Mouse (Mus musculus): ENCODE data around the gene Hyal2. TPM values are rescaled to one million over a fixed set of nuclear protein-coding genes. Genes with fewer than 3 reads are reported as not detected.
A peak's percentile ranks its signal among the peaks of the same experiment; 100 is the strongest.

The Hyal2 gene
- 10 to 100 TPM in 1 of 2 experiments, 1 to 10 TPM in 1; 9.3 to 10.1 TPM for total RNA-seq (2021)

DNA sequence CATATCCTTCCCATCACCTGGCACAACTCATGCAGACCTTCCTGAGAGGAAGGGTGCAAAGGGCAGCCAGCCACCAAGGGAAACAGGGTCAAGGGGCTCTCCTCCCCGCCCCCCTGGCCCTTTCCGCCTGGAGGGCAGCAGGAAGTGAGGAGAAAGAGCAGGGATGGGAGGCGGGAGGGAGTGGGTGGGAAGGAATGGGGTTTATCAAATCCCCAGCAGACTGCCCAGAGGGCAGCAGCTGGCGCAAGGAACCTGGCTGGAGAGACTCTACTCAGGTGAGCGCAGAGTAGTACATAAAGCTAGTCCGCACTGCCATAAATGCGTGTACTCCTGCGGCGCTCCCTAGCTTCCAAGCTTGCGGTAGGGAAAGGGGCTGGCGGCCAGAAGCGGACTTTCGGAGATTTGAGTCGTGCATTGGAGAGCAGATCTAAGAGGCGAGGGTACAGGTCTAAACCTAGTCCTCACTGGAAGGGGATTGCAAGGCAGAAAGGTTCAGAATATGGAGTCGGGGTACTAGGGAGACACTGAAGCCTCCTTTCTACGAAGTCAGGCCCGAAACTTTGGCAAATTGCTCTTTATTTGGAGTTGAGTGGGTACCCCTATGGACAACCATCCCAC is at the start of gene Hyal2:
Gene Hyal2, plus strand, starts transcription at position 244 of the 618 bp plus-strand sequence.
- intact Hi-C loops (cut with DNase I), result no loop called here

DNA sequence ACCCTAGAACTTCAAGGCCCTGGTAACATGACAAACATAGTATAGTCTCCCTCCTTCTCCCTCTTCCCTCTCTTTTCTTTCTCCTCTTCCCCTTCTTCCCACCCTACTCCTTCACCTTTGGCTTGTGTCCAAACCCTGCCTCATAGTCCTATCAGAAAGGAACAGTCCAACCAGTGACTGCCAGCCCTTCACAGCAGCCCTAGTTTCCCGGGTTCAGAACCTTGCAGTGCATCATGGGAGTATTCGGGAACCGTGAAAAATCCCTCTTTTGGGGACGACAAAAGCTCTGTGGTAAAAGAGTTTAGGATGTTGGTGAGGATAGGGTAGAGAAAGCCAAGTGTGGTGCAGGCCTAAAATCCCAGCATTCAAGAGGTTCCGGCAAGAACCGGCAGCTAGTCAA is 47.4 kb upstream of the Hyal2 start:
- intact Hi-C loops (cut with DNase I), result no loop called here
- DNase-seq (ENCODE audit: low spot score in 2 of 2), result no peak

More for the DNA sequence above, at the start of gene Hyal2:
- DNase-seq (ENCODE audit: low spot score in 2 of 2), result no peak

DNA sequence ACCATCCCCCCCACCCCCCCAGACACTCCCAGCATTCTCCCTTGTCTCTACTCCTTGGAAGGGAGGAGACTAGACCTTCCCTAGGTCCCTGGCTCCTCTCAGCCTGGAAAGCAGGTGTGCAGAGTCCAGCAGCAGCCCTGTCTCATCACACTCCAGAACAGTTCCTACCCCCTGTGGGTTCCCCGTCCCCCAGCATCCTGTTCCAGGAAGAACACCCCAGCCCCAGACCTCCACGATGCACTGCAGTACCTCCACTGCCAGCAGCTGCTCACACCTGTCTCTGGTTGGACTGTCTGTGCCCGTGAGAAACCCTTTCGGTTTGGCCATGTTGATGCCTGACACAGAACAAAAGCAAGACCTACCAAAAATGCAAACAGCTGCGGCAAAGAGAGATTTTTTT is 46.6 kb upstream of the Hyal2 start:
- intact Hi-C loops (cut with DNase I), result no loop called here

DNA sequence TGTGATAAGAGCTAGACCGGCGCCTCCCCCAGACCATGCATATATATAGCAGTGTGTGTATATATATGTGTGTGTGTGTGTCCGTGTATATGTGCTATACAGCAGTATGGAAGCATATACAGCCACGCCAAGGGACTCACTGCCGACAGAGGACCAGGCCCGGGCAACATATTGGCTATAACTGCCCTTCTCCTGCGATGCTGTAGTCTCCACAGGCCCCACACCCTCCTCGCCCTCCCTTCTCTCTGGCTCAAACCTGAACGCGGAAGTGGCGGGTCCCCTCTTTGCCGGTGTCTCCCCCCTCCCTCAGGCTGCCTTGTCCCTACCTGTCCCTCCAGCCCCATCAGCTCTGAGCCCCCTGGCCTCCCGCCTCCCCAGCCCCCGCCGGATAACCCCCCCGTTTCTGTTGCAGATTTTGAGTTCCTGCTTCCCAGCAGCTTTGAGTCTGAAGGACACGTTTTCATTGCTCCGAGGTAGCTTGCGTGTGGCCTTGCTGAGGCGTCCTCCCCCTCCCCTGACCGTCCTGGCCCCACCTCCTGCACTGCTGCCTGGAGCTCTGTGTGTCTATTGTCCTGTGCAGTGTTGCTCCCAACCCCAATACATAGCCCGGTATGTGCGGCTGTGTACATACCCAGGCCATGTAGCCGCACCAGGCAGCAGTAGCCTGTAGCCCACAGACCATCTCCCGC is 45.9 kb upstream of the Hyal2 start:
- intact Hi-C loops (cut with DNase I), result no loop called here
- peak in 1 of 2 experiments; percentile 43 for DNase-seq (ENCODE audit: low spot score in 2 of 2)

More for the DNA sequence above, 46.6 kb upstream of the Hyal2 start:
- no peak for DNase-seq (ENCODE audit: low spot score in 2 of 2)

DNA sequence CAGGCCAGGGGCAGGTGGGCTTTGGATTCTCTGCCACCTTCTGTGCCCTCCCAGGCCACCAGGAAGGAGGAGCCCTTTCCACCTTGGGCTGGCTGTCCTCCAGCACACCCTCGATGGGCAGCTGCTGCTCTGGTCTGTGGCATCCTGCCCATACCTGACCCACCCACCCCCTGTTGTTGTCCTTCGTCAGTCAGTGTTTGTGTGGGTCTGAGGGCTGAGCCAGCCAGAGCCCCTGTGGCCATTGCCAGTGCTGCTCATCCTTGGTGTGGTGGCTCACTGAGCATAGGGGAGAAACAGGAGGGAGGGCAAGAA is 45.4 kb upstream of the Hyal2 start:
- intact Hi-C loops (cut with DNase I), result no loop called here
- no peak for DNase-seq (ENCODE audit: low spot score in 2 of 2)

DNA sequence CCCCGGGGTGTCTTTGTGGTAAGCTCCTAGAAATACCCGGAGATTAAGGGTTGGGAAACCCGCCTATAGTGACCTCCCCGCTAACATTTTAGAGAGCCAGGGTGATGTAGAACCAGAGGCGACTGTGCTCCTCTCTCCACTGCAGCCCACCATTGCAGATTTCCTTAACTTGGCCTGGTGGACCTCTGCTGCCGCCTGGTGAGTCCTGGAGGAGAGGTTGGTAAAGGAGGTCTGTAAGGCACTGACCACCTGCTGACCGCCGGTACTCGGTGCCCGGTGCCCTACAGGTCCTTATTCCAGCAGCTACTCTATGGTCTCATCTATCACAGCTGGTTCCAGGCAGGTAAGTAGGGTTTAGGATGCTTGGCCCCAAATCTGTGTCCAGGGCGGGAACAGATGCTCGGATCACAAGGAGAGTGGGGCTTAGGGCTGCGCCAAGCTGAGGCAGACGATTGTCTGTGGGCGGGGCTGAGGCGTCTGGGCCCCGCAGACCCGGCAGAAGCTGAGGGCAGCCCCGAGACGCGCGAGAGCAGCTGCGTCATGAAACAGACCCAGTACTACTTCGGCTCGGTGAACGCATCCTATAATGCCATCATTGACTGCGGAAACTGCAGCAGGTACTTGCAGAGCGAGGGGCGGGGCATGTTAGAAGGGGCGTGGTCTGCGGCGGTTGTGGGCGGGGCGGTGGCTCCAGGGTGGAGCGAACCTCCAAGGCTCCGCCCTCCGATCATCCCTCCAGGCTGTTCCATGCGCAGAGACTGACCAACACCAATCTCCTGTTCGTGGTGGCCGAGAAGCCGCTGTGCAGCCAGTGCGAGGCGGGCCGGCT is 41.3 kb upstream of the Hyal2 start:
- peak; percentile 69 to 74 for DNase-seq (ENCODE audit: low spot score in 2 of 2)
- intact Hi-C loops (cut with DNase I), result no loop called here

DNA sequence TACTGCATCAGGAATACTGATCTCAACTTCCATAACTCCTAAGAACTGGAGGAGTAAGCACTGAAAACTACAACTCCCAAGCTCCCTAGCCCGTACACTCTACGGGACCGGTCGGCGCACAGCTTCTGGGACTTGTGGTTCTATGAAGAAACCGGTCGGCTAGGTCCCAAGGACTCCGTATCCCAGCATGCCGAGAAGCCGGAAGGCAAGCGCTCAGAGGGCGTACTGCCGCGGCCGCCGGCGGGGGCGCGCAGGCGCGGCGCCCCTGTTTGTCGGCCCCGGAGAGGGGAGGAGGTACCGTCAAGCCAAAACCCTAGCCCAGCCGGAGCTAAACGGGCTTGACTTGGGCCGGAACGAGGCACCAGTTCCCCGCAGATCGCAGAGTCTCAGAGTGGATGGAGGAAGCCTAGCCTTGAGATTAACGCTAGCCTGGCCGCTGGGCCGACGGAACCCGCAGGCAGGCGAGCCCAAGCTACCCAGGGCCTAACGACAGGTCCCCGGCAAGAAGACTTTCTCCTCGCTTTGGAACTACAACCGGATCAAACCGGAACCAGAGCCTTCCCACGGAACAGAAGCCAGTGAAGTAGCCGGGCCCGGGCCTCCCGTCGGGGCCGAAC is 33.8 kb upstream of the Hyal2 start, which contains the start of gene Tmem115:
Gene Tmem115, plus strand, starts transcription at position 155 of the 617 bp plus-strand sequence.
- intact Hi-C loops (cut with DNase I), result loop anchor here (10.0 kb wide), 1 partner anchor 649 kb away; the partner anchor contains the start of gene Rbm15b
- DNase-seq (ENCODE audit: low spot score in 2 of 2), result peak; percentile 95 to 99

DNA sequence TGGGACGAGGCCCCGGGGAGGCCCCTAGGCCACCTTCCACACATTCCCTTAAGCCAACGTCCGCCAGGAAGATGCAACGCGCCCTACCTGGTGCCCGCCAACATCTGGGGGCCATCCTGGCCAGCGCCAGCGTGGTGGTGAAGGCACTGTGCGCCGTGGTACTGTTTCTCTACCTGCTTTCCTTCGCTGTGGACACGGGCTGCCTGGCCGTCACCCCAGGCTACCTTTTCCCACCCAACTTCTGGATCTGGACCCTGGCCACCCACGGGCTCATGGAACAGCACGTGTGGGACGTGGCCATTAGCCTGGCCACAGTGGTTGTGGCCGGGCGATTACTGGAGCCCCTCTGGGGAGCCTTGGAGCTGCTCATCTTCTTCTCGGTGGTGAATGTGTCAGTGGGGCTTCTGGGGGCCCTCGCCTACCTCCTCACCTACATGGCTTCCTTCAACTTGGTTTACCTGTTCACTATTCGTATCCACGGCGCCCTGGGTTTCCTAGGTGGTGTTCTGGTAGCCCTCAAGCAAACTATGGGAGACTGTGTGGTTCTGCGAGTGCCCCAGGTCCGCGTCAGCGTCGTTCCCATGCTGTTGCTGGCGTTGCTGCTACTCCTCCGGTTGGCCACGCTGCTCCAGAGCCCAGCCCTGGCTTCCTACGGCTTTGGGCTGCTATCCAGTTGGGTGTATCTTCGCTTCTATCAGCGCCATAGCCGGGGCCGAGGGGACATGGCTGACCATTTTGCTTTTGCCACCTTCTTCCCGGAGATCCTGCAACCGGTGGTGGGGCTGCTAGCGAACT is 33.1 kb upstream of the Hyal2 start:
- intact Hi-C loops (cut with DNase I), result loop anchor here (10.0 kb wide), 1 partner anchor 650 kb away; the partner anchor contains the start of gene Rbm15b
- no peak for DNase-seq (ENCODE audit: low spot score in 2 of 2)

DNA sequence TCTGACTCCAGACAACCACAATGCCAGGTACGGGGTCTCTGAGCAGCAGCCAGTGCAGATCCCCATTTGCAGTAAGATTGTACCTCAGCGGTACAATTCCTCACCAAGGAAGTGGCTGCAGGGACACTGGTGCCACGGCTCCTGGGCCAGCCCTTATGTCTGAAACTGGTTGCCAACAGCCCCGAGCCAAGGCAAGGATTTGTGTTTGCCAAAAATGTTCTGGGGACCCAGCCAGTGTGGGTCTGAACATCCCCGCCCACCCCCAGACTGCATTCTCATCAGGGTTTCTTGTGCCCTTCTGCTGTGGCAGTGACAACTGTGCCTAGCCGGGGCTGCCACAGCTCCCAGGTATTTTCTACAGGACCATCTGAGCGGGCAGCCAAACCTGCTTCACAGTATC is 29.5 kb upstream of the Hyal2 start:
- intact Hi-C loops (cut with DNase I), result loop anchor here (10.0 kb wide), 1 partner anchor 653 kb away; the partner anchor contains the start of gene Rbm15b
- DNase-seq (ENCODE audit: low spot score in 2 of 2), result no peak

DNA sequence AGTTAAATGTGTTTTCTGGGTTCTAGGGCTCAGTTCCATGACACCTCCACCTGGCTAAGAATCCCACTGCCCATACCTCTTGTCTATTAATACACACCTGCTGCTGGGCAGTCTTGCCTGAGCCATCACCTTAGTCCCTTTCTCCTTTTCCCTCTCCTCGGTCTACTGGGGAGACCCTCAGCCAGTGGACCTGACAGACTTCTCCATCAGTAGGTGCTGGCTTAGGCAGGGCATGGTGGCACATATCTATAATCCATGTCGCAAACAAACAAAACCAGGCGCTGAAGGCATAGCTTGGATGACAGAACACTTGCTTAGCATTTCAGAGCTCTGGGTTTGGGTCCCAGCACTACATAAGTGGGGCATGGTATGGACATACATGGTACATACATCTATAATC is 29.0 kb upstream of the Hyal2 start:
- intact Hi-C loops (cut with DNase I), result loop anchor here (10.0 kb wide), 1 partner anchor 654 kb away; the partner anchor contains the start of gene Rbm15b
- no peak for DNase-seq (ENCODE audit: low spot score in 2 of 2)

DNA sequence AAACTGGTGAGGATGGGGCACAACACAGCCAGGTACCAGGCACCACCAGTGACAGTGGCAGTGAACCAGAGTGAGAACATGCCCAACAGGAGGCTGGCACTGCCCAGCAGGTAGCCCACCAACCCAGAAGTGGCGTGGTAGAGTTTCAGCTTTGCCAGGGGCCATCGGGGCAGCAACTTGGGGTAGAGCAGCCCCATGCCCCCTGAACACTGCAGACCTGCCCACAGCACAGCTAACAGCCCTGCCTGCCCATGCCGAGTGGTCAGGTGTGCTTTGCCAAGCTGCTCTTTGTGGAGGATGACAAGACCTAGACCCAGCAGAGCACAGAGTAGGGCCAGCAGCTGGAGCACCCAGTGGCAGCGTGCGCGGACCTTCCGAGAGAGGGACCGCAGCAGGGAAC is 27.8 kb upstream of the Hyal2 start:
- no peak for DNase-seq (ENCODE audit: low spot score in 2 of 2)
- intact Hi-C loops (cut with DNase I), result loop anchor here (10.0 kb wide), 1 partner anchor 655 kb away; the partner anchor contains the start of gene Rbm15b

DNA sequence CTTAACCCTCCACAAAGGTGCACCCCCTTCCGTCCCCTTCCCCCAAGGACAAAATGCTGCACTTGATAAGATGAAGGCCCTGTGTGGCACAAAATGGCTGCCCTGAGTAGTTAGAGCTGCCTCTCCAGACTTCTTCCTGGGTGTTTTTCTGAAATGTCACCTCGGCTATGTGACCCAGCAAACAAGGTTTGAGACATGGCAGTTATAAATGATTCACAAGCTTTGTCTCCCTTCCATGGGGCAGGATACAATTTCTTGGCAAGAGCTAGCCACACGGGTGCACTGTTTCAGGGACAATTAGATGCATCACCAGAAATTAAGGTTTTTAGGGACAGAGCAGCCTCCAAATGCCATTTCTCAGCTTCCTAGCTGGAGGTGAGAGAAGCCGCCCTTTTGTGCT is 27.3 kb upstream of the Hyal2 start:
- DNase-seq (ENCODE audit: low spot score in 2 of 2), result no peak
- intact Hi-C loops (cut with DNase I), result no loop called here

DNA sequence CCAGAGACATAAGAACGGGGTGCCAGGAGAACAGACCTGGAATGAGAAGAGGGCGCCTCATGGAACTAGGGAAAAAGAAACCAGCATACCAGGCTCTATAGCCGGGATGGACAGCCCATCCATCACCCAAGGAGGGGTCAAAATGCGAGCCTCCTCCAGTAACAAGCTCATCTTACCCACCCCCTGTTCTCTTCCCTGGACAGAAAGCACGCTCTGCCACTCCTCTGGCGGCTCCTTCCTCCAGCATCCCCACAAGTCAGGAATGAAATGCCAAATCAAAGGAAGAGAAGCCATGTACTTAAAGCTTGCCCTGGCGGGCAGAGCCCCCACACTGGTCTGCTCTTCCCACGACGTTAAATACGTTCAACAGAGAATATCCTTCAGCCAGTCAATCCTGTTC is 26.7 kb upstream of the Hyal2 start:
- no peak for DNase-seq (ENCODE audit: low spot score in 2 of 2)
- intact Hi-C loops (cut with DNase I), result no loop called here

DNA sequence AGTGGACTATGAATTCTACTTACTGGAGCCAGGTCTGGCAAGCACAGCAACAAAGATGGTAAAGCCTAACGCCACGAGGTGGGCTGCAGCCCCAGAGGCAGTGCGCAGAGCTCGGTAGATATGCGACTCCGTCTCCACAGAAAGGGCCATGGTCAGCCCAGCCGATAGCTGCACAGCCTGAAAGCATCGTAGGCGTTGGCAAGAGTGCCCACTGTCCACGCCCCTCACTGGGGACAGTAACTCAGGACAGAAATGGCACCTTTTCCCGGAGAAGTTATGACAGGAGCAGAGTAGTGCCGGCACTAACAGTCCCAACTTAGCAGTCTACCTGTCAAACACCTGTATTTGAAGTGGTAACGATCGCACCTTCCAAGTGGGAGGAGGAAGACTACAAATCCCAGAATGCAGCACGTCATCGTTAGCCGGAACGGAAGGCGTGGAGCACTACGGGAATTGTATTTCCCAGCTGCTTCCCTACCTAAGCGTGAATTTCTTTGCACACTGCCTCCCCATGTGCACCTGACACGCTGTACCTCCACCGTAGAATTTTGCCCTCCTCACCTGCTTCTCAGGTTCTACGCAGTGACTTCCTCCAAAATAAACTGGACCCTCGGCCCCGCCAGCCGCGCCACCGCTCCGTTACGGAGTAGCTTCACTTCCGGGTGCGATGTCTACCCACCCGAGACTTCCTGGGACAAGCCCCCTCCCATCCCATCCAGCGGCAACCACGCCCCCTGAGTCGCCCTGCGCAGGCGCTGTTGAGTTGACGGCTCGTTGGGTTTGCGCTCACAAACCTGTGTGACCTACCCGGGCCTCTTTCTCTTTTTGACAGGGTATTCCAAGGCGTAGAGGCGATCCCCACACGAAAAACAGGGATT is 26.0 kb upstream of the Hyal2 start, which contains the start of the genes Cyb561d2 and Nprl2:
Gene Cyb561d2, minus strand, starts transcription at position 720 of the 878 bp plus-strand sequence.
Gene Nprl2, plus strand, starts transcription at position 753 of the 878 bp plus-strand sequence.
- peak; percentile 93 to 97 for DNase-seq (ENCODE audit: low spot score in 2 of 2)
- intact Hi-C loops (cut with DNase I), result no loop called here

DNA sequence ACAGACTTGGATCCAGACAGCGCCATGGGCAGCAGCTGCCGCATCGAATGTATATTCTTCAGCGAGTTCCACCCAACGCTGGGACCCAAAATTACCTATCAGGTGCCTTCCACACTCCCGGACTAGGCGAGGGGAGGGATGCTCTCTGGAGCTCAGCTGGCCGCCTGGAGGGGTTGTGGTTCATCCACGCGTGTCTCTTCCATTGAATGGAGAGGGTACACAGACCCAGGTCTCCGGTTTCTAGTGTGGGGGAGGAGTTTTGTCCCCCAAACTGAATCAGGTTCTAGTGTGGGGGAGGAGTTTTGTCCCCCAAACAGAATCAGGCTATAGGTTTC is 25.4 kb upstream of the Hyal2 start:
- intact Hi-C loops (cut with DNase I), result no loop called here
- DNase-seq (ENCODE audit: low spot score in 2 of 2), result no peak

DNA sequence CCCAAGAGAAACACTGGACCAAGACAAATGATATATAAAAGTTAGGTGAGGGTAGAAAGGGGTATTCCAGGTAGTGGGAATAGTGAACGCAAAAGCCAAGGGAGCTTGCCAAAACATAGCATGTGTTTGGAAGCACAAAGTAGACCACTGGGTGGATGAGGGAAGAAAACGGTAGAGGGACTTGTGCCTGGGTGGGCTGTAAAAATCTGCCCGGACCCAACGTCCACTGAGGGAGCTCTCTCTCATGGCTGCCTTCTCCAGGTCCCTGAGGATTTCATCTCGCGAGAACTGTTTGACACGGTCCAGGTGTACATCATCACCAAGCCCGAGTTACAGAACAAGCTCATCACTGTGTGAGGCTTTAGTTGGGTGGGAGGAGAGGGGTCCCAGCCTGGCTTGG is 25.0 kb upstream of the Hyal2 start:
- no peak for DNase-seq (ENCODE audit: low spot score in 2 of 2)

DNA sequence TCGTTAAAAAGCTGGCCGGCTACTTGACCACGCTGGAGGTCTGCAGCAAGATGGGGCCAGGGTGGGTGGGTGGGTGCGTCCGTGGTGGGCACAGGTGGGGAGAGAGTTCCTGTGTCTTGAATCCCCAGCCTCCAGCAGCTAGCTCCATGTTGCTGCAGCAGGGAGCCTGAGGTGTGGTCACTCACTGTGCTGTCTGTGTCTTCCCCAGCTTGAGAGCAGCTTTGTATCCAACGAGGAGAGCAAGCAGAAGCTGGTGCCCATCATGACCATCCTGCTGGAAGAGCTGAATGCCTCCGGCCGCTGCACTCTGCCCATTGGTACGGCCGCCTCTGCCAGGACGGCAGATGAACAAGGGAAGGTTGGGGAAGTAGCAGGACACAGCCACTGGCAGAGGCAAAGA is 24.4 kb upstream of the Hyal2 start:
- DNase-seq (ENCODE audit: low spot score in 2 of 2), result no peak
- intact Hi-C loops (cut with DNase I), result no loop called here

More for the DNA sequence above, 25.0 kb upstream of the Hyal2 start:
- intact Hi-C loops (cut with DNase I), result no loop called here

DNA sequence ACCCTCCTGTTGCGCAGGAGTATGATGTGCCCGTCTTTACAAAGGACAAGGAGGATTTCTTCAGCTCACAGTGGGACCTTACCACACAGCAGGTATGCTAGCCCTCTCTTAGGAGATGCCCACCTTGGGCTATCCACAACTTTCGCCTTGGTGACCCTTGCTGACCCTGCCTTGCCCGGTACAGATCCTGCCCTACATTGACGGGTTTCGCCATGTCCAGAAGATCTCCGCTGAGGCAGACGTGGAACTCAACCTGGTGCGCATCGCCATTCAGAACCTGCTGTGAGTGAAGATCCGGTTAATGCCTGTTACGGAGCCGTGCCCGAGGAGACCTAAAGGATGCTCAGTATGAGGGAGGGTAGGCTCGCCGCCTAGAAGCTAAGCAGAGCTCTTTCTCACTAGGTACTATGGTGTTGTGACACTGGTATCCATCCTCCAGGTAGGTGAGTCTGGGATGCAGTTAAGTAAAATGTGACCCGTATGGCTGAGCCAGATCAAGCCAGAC is 23.5 kb upstream of the Hyal2 start:
- DNase-seq (ENCODE audit: low spot score in 2 of 2), result no peak
- intact Hi-C loops (cut with DNase I), result no loop called here
